Mouse (Mus musculus) limb, embryonic 15.5 days (tissue): ENCODE results near the gene Yif1a. TPM values are rescaled to one million over a fixed set of nuclear protein-coding genes. Genes with fewer than 3 reads are reported as not detected.
A peak's percentile ranks its signal among the peaks of the same experiment; 100 is the strongest.

ENCODE experiments used
- ATAC-seq: fragments of 200-750 bp; cut with Nextera tagmentation; 2 replicates; pipeline ENCODE4 v1.8.0; 2017; ENCODE audit warnings: low read depth, moderate TSS enrichment; ENCODE audit not compliant: insufficient number of reproducible peaks, low FRiP score, low TSS enrichment
- H3K27ac ChIP-seq: fragments of 300-500 bp; sonication (generic); 2 replicates; pipeline ENCODE4 v1.5.1; 2015; ENCODE audit warnings: moderate library complexity, mild to moderate bottlenecking, inconsistent platforms
- H3K27me3 ChIP-seq: fragments of 300-500 bp; sonication (generic); 2 replicates; pipeline ENCODE4 v1.6.1; 2015; ENCODE audit warnings: inconsistent platforms
- H3K36me3 ChIP-seq: fragments of 300-500 bp; sonication (generic); 2 replicates; pipeline ENCODE4 v1.6.1; 2015; ENCODE audit warnings: inconsistent platforms
- H3K4me1 ChIP-seq: fragments of 300-500 bp; sonication (generic); 2 replicates; pipeline ENCODE4 v1.6.1; 2015; ENCODE audit warnings: inconsistent platforms
- H3K4me2 ChIP-seq: fragments of 300-500 bp; sonication (generic); 2 replicates; pipeline ENCODE4 v1.6.1; 2015; ENCODE audit warnings: mild to moderate bottlenecking, inconsistent platforms
- H3K4me3 ChIP-seq: fragments of 300-500 bp; sonication (generic); 2 replicates; pipeline ENCODE4 v1.5.1; 2015; ENCODE audit warnings: mild to moderate bottlenecking, inconsistent platforms
- H3K9ac ChIP-seq: fragments of 300-500 bp; sonication (generic); 2 replicates; pipeline ENCODE4 v1.6.1; 2015; ENCODE audit warnings: inconsistent platforms
- H3K9me3 ChIP-seq: fragments of 300-500 bp; sonication (generic); 2 replicates; pipeline ENCODE4 v1.6.1; 2016; ENCODE audit warnings: inconsistent platforms
- WGBS: fragments of 180-500 bp; shearing (Covaris S2); methylation state at CpG from one replicate; pipeline ENCODE4 v1.1.7; 2015; 5-methylcytosine and 5-hydroxymethylcytosine counted together
- polyA plus RNA-seq: library from polyadenylated mRNA; unstranded; fragments of >200 nt; fragmentation: Nextera tagmentation; extraction: Ambion mirVana; gene quantifications from 2 replicates; pipeline ENCODE4 v1.2.1, GENCODE M21; 2015

Yif1a gene
- polyA plus RNA-seq, 1 experiment from 2014 or later: 126 TPM

DNA sequence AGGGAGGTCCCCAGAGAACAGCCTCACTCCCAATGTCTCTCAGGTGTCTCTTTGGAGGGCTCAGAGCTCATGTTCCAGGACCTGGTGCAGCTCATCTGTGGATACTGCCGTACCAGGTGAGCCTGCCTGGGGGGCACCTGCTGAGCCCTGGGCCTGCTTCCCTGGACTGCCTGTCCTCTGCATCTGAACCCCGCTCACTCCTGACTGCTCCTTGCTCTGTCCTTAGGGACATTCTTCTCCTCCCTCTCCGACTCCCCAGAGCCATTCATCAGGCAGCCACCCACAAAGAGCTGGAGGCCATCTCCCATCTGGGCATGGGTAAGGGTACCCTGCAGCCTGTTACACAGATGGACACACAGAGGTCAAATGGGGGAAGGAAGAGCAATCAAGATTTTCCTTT lies 36.8 kb upstream of the Yif1a start:
- no peak for ATAC-seq
- H3K4me3 ChIP-seq: peak overlapping the region; percentile 27; the same call in 1 of the 2 replicates
- peak overlapping the region; percentile 32 for H3K4me2 ChIP-seq
- H3K9ac ChIP-seq: 0 out of 2 replicates have a peak overlapping the region, but pooled peaks have one; percentile 20
- peaks cover 36% of the 10 kb centered on the region for H3K36me3 ChIP-seq
- H3K27me3 ChIP-seq: peaks cover 44% of the 10 kb centered on the region
- no peaks in the 10 kb centered on the region for H3K9me3 ChIP-seq
- WGBS: 37% methylated on average over 3 of the region's 3 CpGs
- H3K4me1 ChIP-seq: peaks cover 40% of the 10 kb centered on the region
- H3K27ac ChIP-seq: no peak overlapping the region

DNA sequence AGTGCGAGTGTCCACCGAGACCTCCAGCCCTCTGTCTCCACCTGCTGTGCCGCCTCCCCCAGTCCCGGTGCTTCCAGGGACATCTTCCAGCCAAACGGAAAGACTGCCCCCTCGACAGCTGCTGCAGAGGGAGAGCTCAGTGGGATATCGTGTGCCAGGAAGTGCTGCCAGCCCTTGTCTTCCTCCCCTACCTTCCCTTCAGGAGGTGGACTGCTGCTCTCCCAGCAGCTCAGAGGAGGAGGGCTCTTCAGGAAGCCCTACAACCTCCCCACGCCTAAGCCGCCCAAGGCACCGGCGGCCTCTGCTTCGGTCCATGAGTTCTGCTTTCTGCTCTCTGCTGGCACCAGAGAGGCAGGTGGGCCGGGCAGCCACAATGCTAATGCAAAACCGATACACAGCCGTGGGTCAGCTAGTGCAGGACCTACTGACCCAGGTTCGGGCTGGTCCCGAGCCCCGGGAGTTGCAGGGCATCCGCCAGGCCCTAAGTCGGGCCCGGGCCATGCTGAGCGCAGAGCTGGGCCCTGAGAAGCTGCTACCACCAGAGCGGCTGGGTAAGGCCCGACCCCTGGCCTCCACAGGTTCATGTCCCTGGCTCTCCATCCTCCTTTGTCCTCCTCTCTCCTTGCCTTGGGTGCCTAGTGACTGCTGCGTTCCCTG lies 36.0 kb upstream of the Yif1a start:
- peaks cover 28% of the 10 kb centered on the region for H3K36me3 ChIP-seq
- peaks cover 43% of the 10 kb centered on the region for H3K4me1 ChIP-seq
- H3K4me3 ChIP-seq: no peak overlapping the region
- no peak overlapping the region for H3K4me2 ChIP-seq
- WGBS: 30% methylated on average over 25 of the region's 25 CpGs
- peaks cover 44% of the 10 kb centered on the region for H3K27me3 ChIP-seq
- no peak overlapping the region for H3K27ac ChIP-seq
- no peak for ATAC-seq
- H3K9ac ChIP-seq: 0 out of 2 replicates have a peak overlapping the region, but pooled peaks have one; percentile 10
- H3K9me3 ChIP-seq: no peaks in the 10 kb centered on the region

- 64% methylated on average over 17 of the region's 17 CpGs for WGBS
- no peak for ATAC-seq
- H3K27me3 ChIP-seq: peaks cover 44% of the 10 kb centered on the region
- H3K27ac ChIP-seq: no peak overlapping the region
- H3K36me3 ChIP-seq: peaks cover 22% of the 10 kb centered on the region
- H3K9ac ChIP-seq: no peak overlapping the region
- H3K9me3 ChIP-seq: no peaks in the 10 kb centered on the region
- H3K4me1 ChIP-seq: peaks cover 44% of the 10 kb centered on the region
- no peak overlapping the region for H3K4me2 ChIP-seq
- no peak overlapping the region for H3K4me3 ChIP-seq
Measured at GRCm38 (mm10) chr19:5052853-5053252, 35.5 kb upstream of the Yif1a start.

DNA sequence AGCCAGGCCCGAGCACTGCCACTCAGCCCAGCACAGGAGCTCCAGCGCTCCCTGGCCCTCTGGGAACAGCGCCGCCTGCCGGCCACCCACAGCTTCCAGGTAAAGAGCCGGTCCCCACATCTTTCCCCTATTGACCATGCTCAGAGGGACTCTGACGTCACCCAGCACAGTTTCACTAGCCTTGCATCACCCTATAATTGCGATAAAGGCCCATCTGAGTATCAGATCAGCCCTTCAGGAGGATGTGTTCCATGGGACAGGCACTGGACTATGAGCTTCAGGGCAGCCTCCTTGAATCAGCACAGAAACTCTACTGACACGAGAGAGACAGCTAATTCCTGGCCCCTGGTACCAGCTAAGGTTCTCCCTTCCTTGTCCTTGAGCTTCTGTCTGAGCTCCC lies 34.4 kb upstream of the Yif1a start:
- 19% methylated on average over 9 of the region's 9 CpGs for WGBS
- Histone ChIP-seq H3K27me3 (peaks cover 44% of the 10 kb centered on the region), H3K4me2 (no peak overlapping the region), H3K9ac (no peak overlapping the region), H3K4me1 (peaks cover 55% of the 10 kb centered on the region), H3K9me3 (no peaks in the 10 kb centered on the region), H3K36me3 (peaks cover 12% of the 10 kb centered on the region), H3K4me3 (no peak overlapping the region), H3K27ac (no peak overlapping the region)
- no peak for ATAC-seq

- ATAC-seq: no peak
- Histone ChIP-seq H3K27ac (no peak overlapping the region), H3K9ac (no peak overlapping the region), H3K36me3 (no peaks in the 10 kb centered on the region), H3K4me1 (peaks cover 59% of the 10 kb centered on the region), H3K4me2 (no peak overlapping the region), H3K9me3 (no peaks in the 10 kb centered on the region), H3K27me3 (peaks cover 30% of the 10 kb centered on the region), H3K4me3 (no peak overlapping the region)
- WGBS: 8% methylated on average over 6 of the region's 6 CpGs
Measured at GRCm38 (mm10) chr19:5056251-5056650, 32.1 kb upstream of the Yif1a start.

DNA sequence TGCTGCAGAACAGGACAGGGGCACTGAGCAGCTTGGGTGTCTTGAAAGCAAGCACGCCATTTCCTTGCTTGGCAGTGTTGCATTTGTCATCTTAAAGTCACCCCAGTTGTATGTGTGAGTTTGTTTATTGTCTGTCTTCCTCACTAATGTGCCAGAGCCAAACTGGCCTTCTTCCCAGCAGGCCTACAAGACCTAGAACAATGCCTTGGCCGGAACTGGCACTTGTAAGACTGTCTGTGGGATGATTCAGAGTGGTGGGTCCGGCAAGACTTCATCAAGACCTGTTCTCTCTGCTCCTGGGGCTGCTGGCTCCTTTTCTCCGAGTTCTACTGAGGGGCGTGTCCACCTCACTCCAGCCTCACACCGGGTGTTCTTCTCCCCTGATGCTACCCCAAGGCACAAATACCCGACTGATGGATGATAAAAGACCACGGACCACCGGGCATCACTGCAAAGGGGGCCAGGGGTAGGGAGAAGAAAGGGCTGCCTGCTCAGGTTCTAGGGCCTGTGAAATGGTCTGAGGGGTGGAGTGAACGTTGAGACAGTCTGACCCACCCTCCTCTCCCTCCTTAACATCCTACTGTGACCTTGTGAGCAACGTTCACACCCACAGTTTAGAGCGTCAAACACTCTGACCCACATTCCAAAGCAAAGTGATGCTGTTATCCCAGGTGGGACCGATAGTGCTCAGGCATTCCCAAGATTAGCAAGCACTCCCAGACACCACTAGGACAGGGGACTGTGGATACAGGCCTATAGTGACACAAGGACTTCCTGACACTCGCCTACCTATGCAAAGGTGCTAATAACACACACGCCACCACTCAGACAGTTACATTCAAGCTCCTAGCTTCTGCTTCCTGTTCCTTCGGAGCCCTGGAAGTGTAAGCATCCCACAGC lies 30.2 kb upstream of the Yif1a start:
- no peak overlapping the region for H3K4me3 ChIP-seq
- H3K4me1 ChIP-seq: peaks cover 48% of the 10 kb centered on the region

DNA sequence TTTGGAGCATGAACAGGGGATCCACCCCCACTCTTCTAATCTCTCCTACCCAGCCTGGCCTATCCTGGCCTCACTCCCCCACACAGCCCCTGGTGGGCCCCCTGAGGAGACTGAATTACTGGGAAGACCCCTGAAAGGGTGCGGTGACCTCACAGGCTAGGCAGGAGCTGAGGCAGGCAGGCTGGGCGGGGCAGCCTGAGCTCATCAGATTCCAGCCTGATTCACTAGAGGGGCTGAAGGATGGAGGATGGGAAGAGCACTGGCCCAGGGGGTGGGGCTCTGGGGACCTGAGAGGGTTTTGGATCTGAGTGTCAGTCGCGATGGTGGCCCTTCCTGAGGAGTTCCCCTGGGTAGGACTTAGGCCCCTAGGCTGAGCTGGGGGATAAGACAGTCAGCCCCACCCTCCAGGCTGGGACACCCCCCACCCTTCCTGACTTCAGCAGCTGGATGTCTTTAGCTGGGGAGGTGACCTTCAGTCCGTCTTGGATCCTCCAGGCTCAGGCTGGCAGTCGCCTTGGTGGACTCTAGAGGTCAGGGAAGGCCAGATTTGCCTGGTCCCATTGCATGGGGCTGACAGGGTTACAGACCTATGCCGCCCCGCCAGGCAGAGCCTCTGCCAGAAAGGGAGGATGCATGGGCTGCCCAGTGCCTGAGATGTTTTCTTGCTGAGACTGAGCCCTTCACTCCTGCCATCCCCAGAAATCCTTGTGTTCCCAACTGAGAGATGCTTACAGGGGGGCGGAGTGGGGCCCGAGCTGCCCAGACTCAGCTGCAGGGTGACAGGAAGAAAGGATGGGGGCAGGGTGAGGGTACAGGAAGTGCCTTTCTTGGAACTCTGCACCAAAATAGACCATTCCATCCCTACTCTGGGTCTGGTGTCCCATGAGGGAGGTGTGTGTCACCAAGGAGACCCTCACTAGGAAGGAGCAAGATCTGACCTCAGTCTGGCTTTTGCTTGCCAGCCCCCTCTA lies 29.3 kb upstream of the Yif1a start:
- Histone ChIP-seq H3K27ac (peak overlapping the region; percentile 48), H3K9ac (no peak overlapping the region; the same call in 1 of the 2 replicates), H3K4me1 (peaks cover 46% of the 10 kb centered on the region), H3K36me3 (no peaks in the 10 kb centered on the region), H3K9me3 (no peaks in the 10 kb centered on the region), H3K4me2 (no peak overlapping the region), H3K27me3 (peaks cover 1% of the 10 kb centered on the region; the same call in 1 of the 2 replicates), H3K4me3 (no peak overlapping the region)
- 24% methylated on average over 10 of the region's 10 CpGs for WGBS
- ATAC-seq: peak; percentile 33; the same call in 1 of the 2 replicates

More for the DNA sequence above, 30.2 kb upstream of the Yif1a start:
- Histone ChIP-seq H3K27ac (peak overlapping the region; percentile 38; the same call in 1 of the 2 replicates), H3K27me3 (peaks cover 11% of the 10 kb centered on the region), H3K9me3 (no peaks in the 10 kb centered on the region), H3K9ac (no peak overlapping the region), H3K36me3 (no peaks in the 10 kb centered on the region), H3K4me2 (no peak overlapping the region)
- no peak for ATAC-seq
- WGBS: 30% methylated on average over 16 of the region's 16 CpGs

GRCm38 (mm10) chr19:5060365-5061330 lies 27.7 kb upstream of the Yif1a start:
- WGBS: 27% methylated on average over 5 of the region's 5 CpGs
- ATAC-seq: peak; percentile 16; the same call in 1 of the 2 replicates
- no peak overlapping the region for H3K4me3 ChIP-seq
- no peaks in the 10 kb centered on the region for H3K36me3 ChIP-seq
- H3K4me2 ChIP-seq: no peak overlapping the region
- peaks cover 55% of the 10 kb centered on the region for H3K4me1 ChIP-seq
- H3K9me3 ChIP-seq: no peaks in the 10 kb centered on the region
- H3K9ac ChIP-seq: no peak overlapping the region
- no peaks in the 10 kb centered on the region for H3K27me3 ChIP-seq
- peak overlapping the region; percentile 40 for H3K27ac ChIP-seq

- Histone ChIP-seq H3K4me2 (no peak overlapping the region), H3K9me3 (no peaks in the 10 kb centered on the region), H3K4me3 (no peak overlapping the region), H3K27me3 (no peaks in the 10 kb centered on the region), H3K4me1 (peaks cover 51% of the 10 kb centered on the region), H3K27ac (no peak overlapping the region), H3K36me3 (no peaks in the 10 kb centered on the region), H3K9ac (no peak overlapping the region)
- 81% methylated on average over 5 of the region's 5 CpGs for WGBS
- ATAC-seq: no peak
Measured at GRCm38 (mm10) chr19:5062041-5062440, 26.3 kb upstream of the Yif1a start.

- WGBS: 45% methylated on average over 6 of the region's 6 CpGs
- no peak overlapping the region for H3K27ac ChIP-seq
- H3K4me2 ChIP-seq: no peak overlapping the region
- no peaks in the 10 kb centered on the region for H3K9me3 ChIP-seq
- H3K36me3 ChIP-seq: no peaks in the 10 kb centered on the region
- H3K4me3 ChIP-seq: no peak overlapping the region
- no peaks in the 10 kb centered on the region for H3K27me3 ChIP-seq
- H3K4me1 ChIP-seq: peaks cover 55% of the 10 kb centered on the region
- H3K9ac ChIP-seq: no peak overlapping the region
- ATAC-seq: no peak
Measured at GRCm38 (mm10) chr19:5062446-5062845, 25.9 kb upstream of the Yif1a start.
